Mouse (Mus musculus) liver, embryonic 14.5 days (tissue): ENCODE measurements at regions not wholly inside any gene's neighbourhood (a gene's known extent, or its start where the extent isn't known, plus 50 kb on each side); places are given as distances from the start of the nearest gene placed in this dataset.

Experiments used
- CTCF ChIP-seq: IDR thresholded peaks from 2 replicates; pipeline ENCODE4 v1.5.1; 2016; ENCODE audit warnings: antibody characterized with exemption, low read depth, control low read depth
- EP300 ChIP-seq: IDR thresholded peaks from 2 replicates; pipeline ENCODE4 v1.6.1; 2016; ENCODE audit warnings: antibody characterized with exemption, low read depth

GRCm38 (mm10) chr1:83685221-83685620 is 277.2 kb upstream of the Sphkap start:
- TF ChIP-seq CTCF (no peak), EP300 (no peak)
